Mouse (Mus musculus): ENCODE data around the gene Uaca. TPM values are rescaled to one million over a fixed set of nuclear protein-coding genes. Genes with fewer than 3 reads are reported as not detected.

Uaca gene
- polyA plus RNA-seq, 1 experiment from 2014 or later = 7.3 TPM

GRCm38 (mm10) chr9:60870919-60871503, 76.7 kb downstream of the Uaca start:
- no peak overlapping the region for H3K27ac ChIP-seq
- H3K4me1 ChIP-seq = no peaks in the 10 kb centered on the region
- peaks cover 16% of the 10 kb centered on the region; the same call in 1 of the 2 replicates for H3K36me3 ChIP-seq
- no peak overlapping the region for H3K9ac ChIP-seq
- H3K27me3 ChIP-seq (replicated peaks) = no peaks in the 10 kb centered on the region
- ATAC-seq = no peak
- H3K4me2 ChIP-seq = no peak overlapping the region
- WGBS (ENCODE audit: insufficient replicate concordance) = 81% methylated on average over 28 of the region's 28 CpGs
- no peaks in the 10 kb centered on the region for H3K9me3 ChIP-seq (replicated peaks)
- H3K4me3 ChIP-seq = no peak overlapping the region

- Histone ChIP-seq H3K27me3 (replicated peaks) (no peaks in the 10 kb centered on the region), H3K4me2 (no peak overlapping the region), H3K4me3 (no peak overlapping the region), H3K9ac (no peak overlapping the region), H3K27ac (no peak overlapping the region), H3K4me1 (no peaks in the 10 kb centered on the region), H3K36me3 (peaks cover 19% of the 10 kb centered on the region; the same call in 1 of the 2 replicates), H3K9me3 (replicated peaks) (no peaks in the 10 kb centered on the region)
- no peak for ATAC-seq
- 83% methylated on average over 13 of the region's 13 CpGs for WGBS (ENCODE audit: insufficient replicate concordance)
These were observed 79.1 kb downstream of the Uaca start for GRCm38 (mm10) chr9:60873257-60874054.

GRCm38 (mm10) chr9:60874055-60874392, 79.7 kb downstream of the Uaca start:
- Histone ChIP-seq H3K36me3 (peaks cover 19% of the 10 kb centered on the region; the same call in 1 of the 2 replicates), H3K4me2 (no peak overlapping the region), H3K9me3 (replicated peaks) (no peaks in the 10 kb centered on the region), H3K4me1 (no peaks in the 10 kb centered on the region), H3K4me3 (no peak overlapping the region), H3K27ac (no peak overlapping the region), H3K27me3 (replicated peaks) (no peaks in the 10 kb centered on the region), H3K9ac (no peak overlapping the region)
- no peak for ATAC-seq
- WGBS (ENCODE audit: insufficient replicate concordance) = 81% methylated on average over 8 of the region's 8 CpGs

- ATAC-seq = no peak
- Histone ChIP-seq H3K9me3 (replicated peaks) (no peaks in the 10 kb centered on the region), H3K27me3 (replicated peaks) (no peaks in the 10 kb centered on the region), H3K4me1 (no peaks in the 10 kb centered on the region), H3K4me3 (no peak overlapping the region), H3K27ac (no peak overlapping the region), H3K4me2 (no peak overlapping the region), H3K9ac (no peak overlapping the region), H3K36me3 (peaks cover 16% of the 10 kb centered on the region; the same call in 1 of the 2 replicates)
- 89% methylated on average over 9 of the region's 9 CpGs for WGBS (ENCODE audit: insufficient replicate concordance)
These were observed 81.7 kb downstream of the Uaca start for GRCm38 (mm10) chr9:60876085-60876484.

GRCm38 (mm10) chr9:60876531-60876930, 82.2 kb downstream of the Uaca start:
- 79% methylated on average over 8 of the region's 8 CpGs for WGBS (ENCODE audit: insufficient replicate concordance)
- no peak overlapping the region for H3K27ac ChIP-seq
- H3K4me3 ChIP-seq = no peak overlapping the region
- no peaks in the 10 kb centered on the region for H3K4me1 ChIP-seq
- H3K9me3 ChIP-seq (replicated peaks) = no peaks in the 10 kb centered on the region
- no peak overlapping the region for H3K9ac ChIP-seq
- H3K27me3 ChIP-seq (replicated peaks) = no peaks in the 10 kb centered on the region
- no peak for ATAC-seq
- peaks cover 12% of the 10 kb centered on the region; the same call in 1 of the 2 replicates for H3K36me3 ChIP-seq
- no peak overlapping the region for H3K4me2 ChIP-seq

GRCm38 (mm10) chr9:60878051-60878557, 83.8 kb downstream of the Uaca start:
- H3K4me3 ChIP-seq = no peak overlapping the region
- H3K4me2 ChIP-seq = no peak overlapping the region
- H3K9ac ChIP-seq = no peak overlapping the region
- no peaks in the 10 kb centered on the region for H3K4me1 ChIP-seq
- H3K36me3 ChIP-seq = peaks cover 9% of the 10 kb centered on the region; the same call in 1 of the 2 replicates
- no peaks in the 10 kb centered on the region for H3K9me3 ChIP-seq (replicated peaks)
- whole genome bisulfite sequencing (ENCODE audit: insufficient replicate concordance) = 83% methylated on average over 8 of the region's 8 CpGs
- no peak for ATAC-seq
- no peak overlapping the region for H3K27ac ChIP-seq
- no peaks in the 10 kb centered on the region for H3K27me3 ChIP-seq (replicated peaks)

GRCm38 (mm10) chr9:60878630-60879029, 84.3 kb downstream of the Uaca start:
- peaks cover 9% of the 10 kb centered on the region; the same call in 1 of the 2 replicates for H3K36me3 ChIP-seq
- no peak overlapping the region for H3K4me2 ChIP-seq
- H3K9me3 ChIP-seq (replicated peaks) = no peaks in the 10 kb centered on the region
- no peaks in the 10 kb centered on the region for H3K27me3 ChIP-seq (replicated peaks)
- no peak for ATAC-seq
- H3K4me1 ChIP-seq = no peaks in the 10 kb centered on the region
- no peak overlapping the region for H3K27ac ChIP-seq
- H3K9ac ChIP-seq = no peak overlapping the region
- WGBS (ENCODE audit: insufficient replicate concordance) = 75% methylated on average over 3 of the region's 3 CpGs
- no peak overlapping the region for H3K4me3 ChIP-seq

- no peaks in the 10 kb centered on the region for H3K4me1 ChIP-seq
- no peak overlapping the region for H3K4me3 ChIP-seq
- H3K36me3 ChIP-seq = peaks cover 2% of the 10 kb centered on the region; the same call in 1 of the 2 replicates
- WGBS (ENCODE audit: insufficient replicate concordance) = 58% methylated on average over 6 of the region's 6 CpGs
- no peak overlapping the region for H3K27ac ChIP-seq
- H3K9me3 ChIP-seq (replicated peaks) = no peaks in the 10 kb centered on the region
- no peak overlapping the region for H3K9ac ChIP-seq
- no peak for ATAC-seq
- H3K4me2 ChIP-seq = no peak overlapping the region
- no peaks in the 10 kb centered on the region for H3K27me3 ChIP-seq (replicated peaks)
These were observed 90.8 kb downstream of the Uaca start for GRCm38 (mm10) chr9:60885148-60885547.

GRCm38 (mm10) chr9:60886431-60887371, 92.4 kb downstream of the Uaca start:
- no peaks in the 10 kb centered on the region for H3K9me3 ChIP-seq (replicated peaks)
- no peak overlapping the region for H3K27ac ChIP-seq
- H3K4me1 ChIP-seq = no peaks in the 10 kb centered on the region
- WGBS (ENCODE audit: insufficient replicate concordance) = 79% methylated on average over 18 of the region's 18 CpGs
- no peak overlapping the region for H3K4me2 ChIP-seq
- no peak overlapping the region for H3K4me3 ChIP-seq
- H3K9ac ChIP-seq = no peak overlapping the region
- H3K27me3 ChIP-seq (replicated peaks) = no peaks in the 10 kb centered on the region
- ATAC-seq = no peak
- H3K36me3 ChIP-seq = peaks cover 2% of the 10 kb centered on the region; the same call in 1 of the 2 replicates

GRCm38 (mm10) chr9:60887389-60887811, 93.1 kb downstream of the Uaca start:
- Histone ChIP-seq H3K9ac (no peak overlapping the region), H3K4me1 (no peaks in the 10 kb centered on the region), H3K27me3 (replicated peaks) (no peaks in the 10 kb centered on the region), H3K4me3 (no peak overlapping the region), H3K9me3 (replicated peaks) (no peaks in the 10 kb centered on the region), H3K4me2 (no peak overlapping the region), H3K36me3 (peaks cover 2% of the 10 kb centered on the region; the same call in 1 of the 2 replicates), H3K27ac (no peak overlapping the region)
- no peak for ATAC-seq
- WGBS (ENCODE audit: insufficient replicate concordance) = 64% methylated on average over 9 of the region's 9 CpGs

GRCm38 (mm10) chr9:60893511-60893910, 99.2 kb downstream of the Uaca start:
- Histone ChIP-seq H3K4me3 (no peak overlapping the region), H3K27ac (no peak overlapping the region), H3K9ac (no peak overlapping the region), H3K4me1 (no peaks in the 10 kb centered on the region), H3K36me3 (no peaks in the 10 kb centered on the region), H3K4me2 (no peak overlapping the region), H3K9me3 (replicated peaks) (no peaks in the 10 kb centered on the region), H3K27me3 (replicated peaks) (peaks cover 12% of the 10 kb centered on the region; the same call in 1 of the 2 replicates)
- ATAC-seq = no peak
- 73% methylated on average over 6 of the region's 6 CpGs for WGBS (ENCODE audit: insufficient replicate concordance)

Measured in liver, embryonic 12.5 days (tissue).